Mouse (Mus musculus) brain, embryonic 14.5 days (tissue): ENCODE results near the gene Slc35c1.

Experiments
- CTCF ChIP-seq: fragments of 200-500 bp; IDR thresholded peaks from 2 replicates; pipeline ENCODE4 v1.5.1; 2012; ENCODE audit warnings: inconsistent platforms, mild to moderate bottlenecking, moderate library complexity, borderline replicate concordance; ENCODE audit not compliant: insufficient read depth, insufficient read length; ENCODE audit errors: extremely low read depth
- POLR2A ChIP-seq: fragments of 200-500 bp; IDR thresholded peaks from 2 replicates; pipeline ENCODE4 v1.6.1; 2012; ENCODE audit warnings: mild to moderate bottlenecking, inconsistent platforms, borderline replicate concordance; ENCODE audit not compliant: poor library complexity, insufficient read depth, insufficient read length, severe bottlenecking; ENCODE audit errors: extremely low read depth

GRCm38 (mm10) chr2:92440432-92440831 is 19.9 kb downstream of the Slc35c1 start:
- TF ChIP-seq CTCF (no peak), POLR2A (no peak)
